Mouse (Mus musculus): ENCODE data around the gene Tmem150c. TPM values are rescaled to one million over a fixed set of nuclear protein-coding genes. Genes with fewer than 3 reads are reported as not detected.

Gene Tmem150c
- polyA plus RNA-seq, 1 experiment from 2014 or later: 1.6 TPM

DNA sequence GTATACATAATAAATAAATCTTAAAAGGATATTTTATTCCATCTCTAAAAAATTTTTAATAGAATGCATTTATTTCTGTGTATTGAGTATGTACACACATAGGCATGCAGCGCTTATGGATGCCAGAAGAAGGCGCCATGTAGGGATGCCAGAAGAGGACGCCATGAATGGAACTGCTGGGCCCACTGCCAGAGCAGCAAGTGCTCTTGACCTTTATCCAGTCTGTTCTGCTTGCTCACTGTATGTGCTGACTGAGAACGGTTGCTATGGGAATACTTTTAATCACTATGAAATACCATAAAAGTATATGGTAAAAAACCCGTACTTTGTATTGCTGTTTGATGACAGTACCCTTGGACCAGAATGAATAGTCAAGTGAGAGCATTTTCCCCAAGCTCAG lies 116.2 kb downstream of the Tmem150c start:
- H3K9me3 ChIP-seq (replicated peaks; ENCODE audit: control insufficient read depth, low read length): no peaks in the 10 kb centered on the region
- H3K4me3 ChIP-seq (ENCODE audit: low read depth, low read length): no peak overlapping the region
- H3K36me3 ChIP-seq (replicated peaks; ENCODE audit: control insufficient read depth, insufficient read depth, low read depth, low read length): no peaks in the 10 kb centered on the region
- H3K9ac ChIP-seq (replicated peaks; ENCODE audit: low read length): no peak overlapping the region
- no peaks in the 10 kb centered on the region for H3K4me1 ChIP-seq (ENCODE audit: control insufficient read depth, insufficient read depth, low read length)
- no peak overlapping the region for H3K27ac ChIP-seq (replicated peaks; ENCODE audit: low read depth, low read length)
- ATAC-seq (replicated peaks; ENCODE audit: insufficient number of reproducible peaks, low FRiP score, low TSS enrichment, low read depth): no peak
- H3K4me2 ChIP-seq (ENCODE audit: low read depth, low read length): no peak overlapping the region
- WGBS: 93% methylated on average over 5 of the region's 5 CpGs
- DNase-seq (ENCODE audit: low spot score): no peak
- no peaks in the 10 kb centered on the region for H3K27me3 ChIP-seq (ENCODE audit: control insufficient read depth, insufficient read depth, low read length)

DNA sequence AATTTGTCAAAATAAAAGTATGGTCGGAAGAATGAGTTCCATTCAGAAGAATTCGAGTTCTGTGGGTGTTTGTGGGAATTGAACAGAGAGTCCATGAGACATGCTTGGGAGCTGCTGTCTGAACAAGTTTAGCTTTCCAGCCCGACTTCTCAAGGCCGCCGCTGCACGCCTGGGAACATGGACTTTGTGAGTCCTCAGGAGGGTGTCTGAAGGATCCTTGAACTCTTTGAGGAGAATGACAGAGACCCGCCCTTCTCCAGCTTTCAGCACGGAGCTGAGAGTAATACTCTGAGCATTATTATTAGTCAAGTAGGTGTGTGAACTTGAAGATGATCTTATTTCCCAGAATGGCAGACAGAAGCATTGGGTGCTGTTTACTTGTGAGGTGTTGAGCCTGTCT lies 117.1 kb downstream of the Tmem150c start:
- no peaks in the 10 kb centered on the region for H3K4me1 ChIP-seq (ENCODE audit: control insufficient read depth, insufficient read depth, low read length)
- H3K27me3 ChIP-seq (ENCODE audit: control insufficient read depth, insufficient read depth, low read length): no peaks in the 10 kb centered on the region
- H3K27ac ChIP-seq (replicated peaks; ENCODE audit: low read depth, low read length): no peak overlapping the region
- H3K4me3 ChIP-seq (ENCODE audit: low read depth, low read length): no peak overlapping the region
- H3K9ac ChIP-seq (replicated peaks; ENCODE audit: low read length): no peak overlapping the region
- no peaks in the 10 kb centered on the region for H3K9me3 ChIP-seq (replicated peaks; ENCODE audit: control insufficient read depth, low read length)
- no peak overlapping the region for H3K4me2 ChIP-seq (ENCODE audit: low read depth, low read length)
- DNase-seq (ENCODE audit: low spot score): no peak
- no peak for ATAC-seq (replicated peaks; ENCODE audit: insufficient number of reproducible peaks, low FRiP score, low TSS enrichment, low read depth)
- 91% methylated on average over 8 of the region's 8 CpGs for WGBS
- H3K36me3 ChIP-seq (replicated peaks; ENCODE audit: control insufficient read depth, insufficient read depth, low read depth, low read length): no peaks in the 10 kb centered on the region

DNA sequence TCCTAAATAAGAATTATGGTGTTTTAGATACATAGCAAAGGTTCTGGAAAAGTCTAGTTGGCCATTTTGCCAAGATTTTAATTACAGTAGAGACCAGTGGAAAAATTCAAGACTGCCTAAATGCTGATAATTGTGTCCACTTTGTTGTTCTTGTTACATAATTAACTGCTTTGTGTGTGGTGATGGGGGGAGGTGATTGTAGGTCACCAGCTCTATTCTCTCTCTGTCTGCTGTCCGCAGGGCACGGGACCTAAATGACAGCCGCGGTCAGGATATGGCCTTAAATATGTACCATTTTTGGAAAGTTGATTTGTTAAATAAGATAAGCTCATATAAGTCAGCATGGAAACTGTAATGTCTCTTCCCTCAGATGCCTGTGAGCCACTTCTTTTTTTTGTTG lies 118.3 kb downstream of the Tmem150c start:
- no peaks in the 10 kb centered on the region for H3K9me3 ChIP-seq (replicated peaks; ENCODE audit: control insufficient read depth, low read length)
- no peaks in the 10 kb centered on the region for H3K27me3 ChIP-seq (ENCODE audit: control insufficient read depth, insufficient read depth, low read length)
- no peaks in the 10 kb centered on the region; the same call in 1 of the 2 replicates for H3K36me3 ChIP-seq (replicated peaks; ENCODE audit: control insufficient read depth, insufficient read depth, low read depth, low read length)
- H3K4me1 ChIP-seq (ENCODE audit: control insufficient read depth, insufficient read depth, low read length): no peaks in the 10 kb centered on the region
- 71% methylated on average over 4 of the region's 4 CpGs for WGBS
- no peak overlapping the region for H3K9ac ChIP-seq (replicated peaks; ENCODE audit: low read length)
- H3K27ac ChIP-seq (replicated peaks; ENCODE audit: low read depth, low read length): no peak overlapping the region
- ATAC-seq (replicated peaks; ENCODE audit: insufficient number of reproducible peaks, low FRiP score, low TSS enrichment, low read depth) (no peak), DNase-seq (ENCODE audit: low spot score) (no peak)
- H3K4me3 ChIP-seq (ENCODE audit: low read depth, low read length): no peak overlapping the region
- H3K4me2 ChIP-seq (ENCODE audit: low read depth, low read length): no peak overlapping the region

DNA sequence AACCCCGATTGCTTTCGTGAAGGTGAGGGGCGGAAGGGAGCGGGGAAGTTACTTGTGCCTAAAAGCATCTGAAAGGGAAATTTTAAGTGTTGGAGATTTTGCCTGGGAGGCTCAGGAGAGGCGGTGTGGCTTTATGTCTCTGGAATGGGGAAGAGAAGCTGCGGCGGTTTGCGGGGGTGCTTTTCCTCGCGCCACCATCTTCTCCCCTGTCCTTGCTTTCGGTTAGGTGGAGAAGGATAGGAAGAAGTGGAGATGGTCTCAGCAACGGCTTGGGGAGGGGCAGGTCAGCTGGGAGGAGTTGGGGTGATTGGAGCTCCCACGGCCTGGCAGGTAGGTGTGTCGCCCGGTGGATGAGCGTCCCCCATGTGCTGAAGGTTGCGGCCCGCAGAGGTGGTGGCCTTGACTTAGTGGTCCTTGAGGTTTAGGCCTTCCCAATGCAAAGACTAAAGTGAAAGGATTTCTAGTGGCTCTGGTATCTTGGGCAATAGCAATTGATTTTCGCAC lies 119.3 kb downstream of the Tmem150c start:
- H3K27ac ChIP-seq (replicated peaks; ENCODE audit: low read depth, low read length): peak overlapping the region; percentile 97
- 2% methylated on average over 19 of the region's 19 CpGs for WGBS
- no peaks in the 10 kb centered on the region; the same call in 1 of the 2 replicates for H3K36me3 ChIP-seq (replicated peaks; ENCODE audit: control insufficient read depth, insufficient read depth, low read depth, low read length)
- H3K9ac ChIP-seq (replicated peaks; ENCODE audit: low read length): peak overlapping the region; percentile 99
- ATAC-seq (replicated peaks; ENCODE audit: insufficient number of reproducible peaks, low FRiP score, low TSS enrichment, low read depth): no peak
- peak overlapping the region; percentile 84 for H3K4me2 ChIP-seq (ENCODE audit: low read depth, low read length)
- no peaks in the 10 kb centered on the region for H3K27me3 ChIP-seq (ENCODE audit: control insufficient read depth, insufficient read depth, low read length)
- peak overlapping the region; percentile 87 for H3K4me3 ChIP-seq (ENCODE audit: low read depth, low read length)
- peak; percentile 37 for DNase-seq (ENCODE audit: low spot score)
- no peaks in the 10 kb centered on the region for H3K4me1 ChIP-seq (ENCODE audit: control insufficient read depth, insufficient read depth, low read length)
- no peaks in the 10 kb centered on the region for H3K9me3 ChIP-seq (replicated peaks; ENCODE audit: control insufficient read depth, low read length)

DNA sequence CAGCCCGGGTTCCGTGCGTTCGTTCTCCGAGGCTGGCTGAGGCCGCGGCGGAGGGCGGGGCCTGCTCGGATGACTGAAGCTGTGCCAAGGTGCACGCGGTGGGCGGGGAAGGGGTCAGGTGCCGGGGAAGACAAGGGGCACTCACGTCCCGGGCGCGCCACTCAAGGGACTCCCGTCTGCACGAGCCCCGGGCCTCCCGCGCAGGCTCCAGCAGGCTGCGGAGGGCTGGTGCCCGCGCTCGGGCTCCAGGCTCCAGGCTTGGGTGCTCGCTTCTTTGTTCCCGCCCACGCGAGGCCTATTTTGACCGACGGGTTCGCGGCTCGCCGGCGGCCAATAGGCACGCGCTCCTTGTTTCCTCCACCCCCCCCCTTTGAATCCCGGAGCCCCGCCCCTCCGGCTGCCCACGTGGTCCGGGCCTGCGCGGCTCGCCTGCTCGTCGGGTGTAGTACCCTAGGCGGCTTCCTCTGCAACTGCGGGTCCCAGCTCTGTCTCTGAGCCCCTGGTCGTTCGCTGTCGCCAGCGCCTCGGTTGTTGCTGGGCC lies 119.9 kb downstream of the Tmem150c start, which contains the start of the genes Hnrnpdl and Enoph1:
Gene Hnrnpdl (minus strand): TSS at position 63 of the 541 bp plus-strand sequence.
Gene Enoph1 (plus strand): TSS at position 384 of the 541 bp plus-strand sequence.
- peak; percentile 96 for DNase-seq (ENCODE audit: low spot score)
- H3K27me3 ChIP-seq (ENCODE audit: control insufficient read depth, insufficient read depth, low read length): no peaks in the 10 kb centered on the region
- H3K4me1 ChIP-seq (ENCODE audit: control insufficient read depth, insufficient read depth, low read length): no peaks in the 10 kb centered on the region
- 0% methylated on average over 48 of the region's 57 CpGs for WGBS
- H3K4me3 ChIP-seq (ENCODE audit: low read depth, low read length): peak within 1 kb of the TSS; percentile 87
- peak; percentile 86 for ATAC-seq (replicated peaks; ENCODE audit: insufficient number of reproducible peaks, low FRiP score, low TSS enrichment, low read depth)
- H3K27ac ChIP-seq (replicated peaks; ENCODE audit: low read depth, low read length): peak within 1 kb of the TSS; percentile 97
- no peaks in the 10 kb centered on the region for H3K9me3 ChIP-seq (replicated peaks; ENCODE audit: control insufficient read depth, low read length)
- peak within 1 kb of the TSS; percentile 99 for H3K9ac ChIP-seq (replicated peaks; ENCODE audit: low read length)
- H3K4me2 ChIP-seq (ENCODE audit: low read depth, low read length): peak within 1 kb of the TSS; percentile 84
- no peaks in the 10 kb centered on the region; the same call in 1 of the 2 replicates for H3K36me3 ChIP-seq (replicated peaks; ENCODE audit: control insufficient read depth, insufficient read depth, low read depth, low read length)

DNA sequence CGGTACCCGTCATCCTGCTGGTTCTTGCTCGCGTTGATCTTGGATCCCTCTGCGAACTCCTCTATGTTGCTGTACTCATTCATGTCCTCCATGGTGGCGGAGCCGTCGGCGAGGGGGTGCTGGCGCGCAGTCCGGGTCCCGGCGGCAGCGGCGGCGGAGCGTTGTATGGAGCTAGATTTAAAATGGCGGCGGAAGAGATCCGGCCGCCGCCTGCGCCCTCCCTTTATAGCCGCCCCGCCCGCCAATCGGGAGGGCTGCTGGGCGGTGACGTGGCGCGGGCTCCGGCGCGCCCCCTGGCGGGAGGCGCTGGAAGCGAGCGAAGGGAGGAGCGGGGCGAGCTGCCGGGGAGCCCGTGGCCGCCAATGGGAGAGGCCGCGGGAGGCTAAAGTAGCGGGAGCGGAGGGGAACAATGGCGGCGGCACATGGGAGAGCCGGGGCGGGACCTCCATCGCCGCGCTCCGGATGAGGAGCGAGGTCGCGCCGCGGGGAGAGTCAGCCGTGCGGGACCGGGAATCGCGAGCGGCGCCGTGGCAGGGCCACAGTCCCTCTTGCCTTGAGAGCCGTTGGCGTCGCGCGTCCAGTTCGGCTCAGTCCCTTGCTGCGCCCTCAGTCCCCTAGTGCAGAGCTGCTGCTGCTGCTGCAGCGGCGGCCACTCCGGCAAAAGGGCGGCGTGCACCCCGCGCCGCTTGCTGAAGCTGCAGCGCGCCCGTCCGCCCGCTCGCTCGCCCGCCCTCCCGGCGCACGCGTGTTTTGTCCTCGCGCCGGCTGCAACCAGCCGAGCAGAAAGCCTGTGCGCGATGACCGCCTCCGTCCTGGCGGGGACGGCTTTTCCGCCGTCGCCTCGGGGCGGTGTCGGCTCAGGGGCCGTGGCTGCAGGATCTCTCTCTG lies 120.7 kb downstream of the Tmem150c start:
- H3K9me3 ChIP-seq (replicated peaks; ENCODE audit: control insufficient read depth, low read length): no peaks in the 10 kb centered on the region
- DNase-seq (ENCODE audit: low spot score) (peak; percentile 94), ATAC-seq (replicated peaks; ENCODE audit: insufficient number of reproducible peaks, low FRiP score, low TSS enrichment, low read depth) (peak; percentile 70)
- peak overlapping the region; percentile 87 for H3K4me3 ChIP-seq (ENCODE audit: low read depth, low read length)
- WGBS: under 1% methylated on average over 110 of the region's 113 CpGs
- peak overlapping the region; percentile 58 for H3K4me2 ChIP-seq (ENCODE audit: low read depth, low read length)
- no peaks in the 10 kb centered on the region for H3K27me3 ChIP-seq (ENCODE audit: control insufficient read depth, insufficient read depth, low read length)
- H3K9ac ChIP-seq (replicated peaks; ENCODE audit: low read length): peak overlapping the region; percentile 99
- H3K27ac ChIP-seq (replicated peaks; ENCODE audit: low read depth, low read length): peak overlapping the region; percentile 97
- H3K36me3 ChIP-seq (replicated peaks; ENCODE audit: control insufficient read depth, insufficient read depth, low read depth, low read length): no peaks in the 10 kb centered on the region; the same call in 1 of the 2 replicates
- H3K4me1 ChIP-seq (ENCODE audit: control insufficient read depth, insufficient read depth, low read length): no peaks in the 10 kb centered on the region

DNA sequence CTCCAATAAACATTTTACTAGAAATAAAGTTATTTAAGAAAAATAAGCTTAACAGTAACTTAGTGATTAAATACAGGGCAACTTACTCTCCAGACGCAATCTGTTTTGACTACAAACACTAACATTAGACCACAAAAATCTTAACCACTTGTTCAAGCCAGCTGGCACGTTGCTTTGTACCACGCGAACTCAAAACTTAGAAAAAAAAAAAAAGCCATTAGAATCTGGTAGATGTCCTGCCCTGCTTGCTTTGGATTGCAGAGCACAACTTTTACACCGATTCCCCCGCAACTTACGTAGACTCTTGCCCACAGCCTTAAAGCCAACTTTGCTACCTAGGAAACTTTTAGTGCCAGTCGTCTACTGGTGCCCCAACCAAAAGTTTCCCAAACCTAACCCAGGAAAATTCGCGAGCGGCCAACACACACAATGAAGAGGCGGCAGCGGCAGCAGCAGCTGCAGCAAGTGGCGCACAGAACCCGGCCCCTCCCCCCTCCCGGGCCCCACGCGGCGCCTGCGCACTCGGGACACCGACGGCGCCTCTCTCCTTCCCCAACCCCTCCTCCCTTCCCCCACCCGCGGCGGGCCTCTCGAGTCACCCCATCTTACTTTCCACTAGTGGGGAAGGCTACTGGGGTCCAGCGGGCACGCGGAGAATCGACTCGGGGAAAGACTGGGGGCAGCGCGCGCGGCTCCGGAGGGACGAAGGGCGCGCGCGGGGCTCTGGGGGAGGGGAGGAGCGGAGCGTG lies 121.5 kb downstream of the Tmem150c start:
- Histone ChIP-seq H3K27me3 (ENCODE audit: control insufficient read depth, insufficient read depth, low read length) (no peaks in the 10 kb centered on the region), H3K4me3 (ENCODE audit: low read depth, low read length) (peak overlapping the region; percentile 87), H3K4me2 (ENCODE audit: low read depth, low read length) (peak overlapping the region; percentile 90), H3K9ac (replicated peaks; ENCODE audit: low read length) (peak overlapping the region; percentile 99), H3K9me3 (replicated peaks; ENCODE audit: control insufficient read depth, low read length) (no peaks in the 10 kb centered on the region), H3K36me3 (replicated peaks; ENCODE audit: control insufficient read depth, insufficient read depth, low read depth, low read length) (no peaks in the 10 kb centered on the region; the same call in 1 of the 2 replicates), H3K27ac (replicated peaks; ENCODE audit: low read depth, low read length) (peak overlapping the region; percentile 97), H3K4me1 (ENCODE audit: control insufficient read depth, insufficient read depth, low read length) (no peaks in the 10 kb centered on the region)
- 1% methylated on average over 43 of the region's 45 CpGs for WGBS
- ATAC-seq (replicated peaks; ENCODE audit: insufficient number of reproducible peaks, low FRiP score, low TSS enrichment, low read depth) (peak; percentile 4; the same call in 1 of the 2 replicates), DNase-seq (ENCODE audit: low spot score) (peak; percentile 88)

Measured in embryonic facial prominence, embryonic 11.5 days (tissue).